Mouse (Mus musculus): ENCODE data around the gene Btbd35f25.
"Not testable (repeated sequence)": the region's sequence is repeated elsewhere in the genome, so short reads cannot be mapped to it uniquely, and the experiment has no call there.

The Btbd35f25 gene

DNA sequence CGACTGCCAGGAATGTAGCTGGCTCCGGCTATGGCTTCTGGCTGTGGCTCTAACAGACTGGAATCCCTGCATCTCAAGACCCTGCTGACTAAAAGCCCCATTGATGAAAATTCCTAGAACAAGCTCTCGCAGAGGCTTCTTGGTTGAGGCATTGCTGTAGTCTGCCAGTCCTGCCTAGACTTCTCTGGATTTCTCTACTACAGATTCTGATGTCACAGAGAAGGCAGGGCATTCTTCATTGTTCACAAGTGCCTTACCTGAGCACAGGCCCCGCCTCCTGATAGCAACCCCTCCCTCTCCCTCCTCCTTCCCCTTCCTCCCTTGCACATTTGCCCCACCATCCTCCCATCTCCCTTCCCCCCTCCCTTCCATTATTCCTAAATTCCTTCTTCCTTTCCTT is at the start of gene Btbd35f25:
TSS of gene Btbd35f25 (minus strand) at position 101 of the 400 bp plus-strand sequence.
- in situ Hi-C loops (cut with MboI; ENCODE audit: unreplicated experiment in 2 of 2) = not testable (repeated sequence)

DNA sequence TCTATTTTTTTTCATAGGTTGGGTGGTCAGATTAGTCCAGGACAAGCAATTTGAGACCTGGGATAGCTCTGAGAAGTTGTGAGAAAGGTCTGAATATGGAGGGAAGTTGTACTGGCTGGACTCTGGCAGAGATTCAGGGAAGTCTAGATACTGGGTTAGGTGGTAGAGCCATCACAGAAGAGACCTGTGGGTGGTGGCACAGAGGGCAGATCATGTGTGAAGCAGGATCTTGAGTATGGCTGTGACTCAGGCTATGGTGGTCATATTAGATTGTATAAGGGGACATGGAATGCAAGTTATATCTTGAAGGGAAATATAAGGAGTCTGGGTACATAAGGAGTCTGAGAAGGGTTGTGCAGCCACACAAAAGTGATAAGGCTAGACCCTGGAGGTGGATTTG is 49.3 kb upstream of the Btbd35f25 start:
- in situ Hi-C loops (cut with MboI; ENCODE audit: unreplicated experiment in 2 of 2) = no loop called here

DNA sequence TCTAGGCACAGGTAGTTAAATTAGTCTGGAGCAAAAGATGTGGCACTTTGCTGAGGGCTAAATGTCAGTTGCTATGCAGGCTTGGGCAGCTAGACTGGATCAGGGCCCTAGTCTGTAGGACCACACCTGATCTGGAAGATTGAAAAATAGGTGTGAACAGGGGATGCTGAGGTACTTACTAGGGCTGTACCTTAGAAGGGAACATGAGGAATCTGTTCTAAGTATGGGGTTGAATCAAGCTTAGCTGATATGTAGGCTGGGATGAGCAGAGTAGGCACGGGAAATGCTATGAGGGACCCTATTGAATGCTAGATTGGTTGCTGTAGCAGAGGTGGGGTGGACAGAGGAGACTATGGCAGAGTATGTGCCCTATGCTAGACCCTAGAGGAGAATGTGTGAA is 47.0 kb upstream of the Btbd35f25 start:
- in situ Hi-C loops (cut with MboI; ENCODE audit: unreplicated experiment in 2 of 2) = no loop called here

DNA sequence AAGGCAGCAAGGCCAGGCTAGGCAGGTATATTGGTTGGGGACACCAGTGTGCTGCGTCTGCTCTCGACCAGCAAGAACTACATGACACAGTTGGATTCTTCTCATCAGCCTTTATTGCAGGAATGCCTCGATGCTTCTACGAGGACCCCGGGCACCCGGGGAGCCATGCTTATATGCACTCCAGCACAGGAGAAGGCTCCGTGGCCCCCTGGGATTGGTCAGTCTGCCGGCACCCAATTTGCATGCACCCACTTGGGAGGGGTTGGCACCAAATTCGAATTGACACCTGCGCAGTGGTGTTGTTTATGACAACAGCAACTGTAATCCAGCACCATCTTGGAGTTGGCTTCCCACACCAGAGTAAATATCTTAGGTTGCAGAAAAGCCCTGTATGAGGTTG is 28.1 kb upstream of the Btbd35f25 start:
- in situ Hi-C loops (cut with MboI; ENCODE audit: unreplicated experiment in 2 of 2) = no loop called here

GRCm38 (mm10) chrX:31736958-31737357 is 20.0 kb upstream of the Btbd35f25 start:
- in situ Hi-C loops (cut with MboI; ENCODE audit: unreplicated experiment in 2 of 2) = no loop called here

Data from v-Abl transformed pro-B cells (cell line).